Mouse (Mus musculus): ENCODE results near the gene Gpr4. TPM values are rescaled to one million over a fixed set of nuclear protein-coding genes. Genes with fewer than 3 reads are reported as not detected.

The Gpr4 gene
- polyA plus RNA-seq, 1 experiment from 2014 or later: 1.8 TPM

DNA sequence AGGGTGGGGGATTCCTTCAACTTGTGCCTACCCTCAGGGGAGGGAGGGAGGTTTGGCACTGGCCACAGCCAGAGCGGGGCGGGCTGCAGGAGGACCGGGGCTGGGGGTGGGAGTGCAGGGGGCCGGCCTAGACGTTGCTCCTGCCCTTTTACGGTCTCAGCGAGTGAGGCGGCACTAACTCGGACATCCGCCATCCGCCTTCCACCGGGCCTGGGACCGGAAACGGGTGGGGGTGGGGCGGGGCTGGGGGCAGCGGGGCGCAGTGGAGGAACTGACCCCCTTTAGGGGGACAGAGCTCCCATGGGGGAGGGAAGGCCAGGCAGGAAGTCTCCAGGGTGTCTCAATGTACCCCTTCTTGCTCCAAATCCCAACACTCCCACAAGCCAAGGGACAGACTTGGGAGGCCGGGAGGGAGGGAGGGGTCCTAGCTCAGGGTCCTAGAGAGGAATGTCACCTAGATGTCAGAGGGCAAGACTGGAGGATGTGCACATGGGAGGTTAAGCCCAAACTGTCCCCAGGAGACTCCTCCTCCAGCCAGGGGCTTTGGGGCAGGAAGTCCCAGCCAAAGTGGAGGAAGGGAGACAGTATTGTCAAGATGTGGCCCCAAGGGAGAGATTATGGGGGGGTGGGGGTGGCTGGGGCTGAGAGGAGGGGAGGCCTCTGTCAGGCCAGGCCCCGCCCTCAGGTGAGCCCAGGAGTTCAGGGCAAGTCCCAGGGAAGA, 57.5 kb downstream of the Gpr4 start:
- H3K27ac ChIP-seq: peak overlapping the region; percentile 19; the same call in 1 of the 2 replicates
- 2% methylated on average over 19 of the region's 19 CpGs for WGBS
- ATAC-seq: 0 out of 2 replicates have a peak, but pooled peaks have one; percentile 10

DNA sequence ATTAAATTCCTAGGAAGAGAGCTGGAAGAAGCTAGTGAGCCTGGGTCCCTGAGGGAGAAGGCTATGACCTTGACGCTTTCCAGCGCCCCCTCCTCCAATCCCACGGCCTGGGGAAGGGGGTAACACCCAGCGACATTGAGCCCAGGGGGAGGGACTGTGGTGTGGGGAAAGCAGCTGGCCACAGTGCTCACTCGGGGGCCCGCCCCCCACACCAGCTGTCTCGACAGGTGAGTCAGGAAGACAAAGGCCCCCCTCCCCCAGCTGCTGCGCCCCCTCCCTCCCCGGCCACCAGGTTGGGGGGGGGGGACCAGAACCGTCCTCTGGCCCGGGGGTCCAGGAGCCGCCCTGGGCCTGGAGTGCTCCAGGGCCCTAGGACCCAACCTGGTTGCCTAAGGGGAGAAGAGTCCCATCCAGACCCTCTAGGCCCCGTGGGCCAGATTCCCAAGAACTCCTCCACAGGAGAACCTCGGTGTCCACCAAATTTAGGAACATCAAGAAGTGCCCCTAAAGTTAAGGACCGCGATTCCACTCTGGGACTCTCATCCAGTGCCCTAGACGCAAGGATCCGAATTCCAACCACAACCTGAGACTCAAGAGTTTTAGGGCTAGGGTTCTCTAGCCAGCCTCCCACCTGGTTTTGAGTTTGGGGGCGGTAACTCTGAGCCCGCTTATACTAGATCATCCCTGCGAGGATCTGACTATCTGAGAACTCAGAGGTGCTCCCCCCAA, 58.3 kb downstream of the Gpr4 start:
- no peak for ATAC-seq
- under 1% methylated on average over 20 of the region's 21 CpGs for WGBS
- Histone ChIP-seq H3K4me3 (replicated peaks) (peak overlapping the region; percentile 79), H3K9ac (replicated peaks) (peak overlapping the region; percentile 96), H3K36me3 (no peaks in the 10 kb centered on the region), H3K4me2 (replicated peaks) (peak overlapping the region; percentile 97), H3K4me1 (replicated peaks) (peaks cover 28% of the 10 kb centered on the region), H3K9me3 (no peaks in the 10 kb centered on the region), H3K27me3 (0 out of 2 replicates have a peak, but pooled peaks cover 4% of the 10 kb centered on the region), H3K27ac (peak overlapping the region; percentile 19; the same call in 1 of the 2 replicates)

More for the DNA sequence above, 57.5 kb downstream of the Gpr4 start:
- H3K4me3 ChIP-seq (replicated peaks): peak overlapping the region; percentile 79
- H3K4me1 ChIP-seq (replicated peaks): peaks cover 28% of the 10 kb centered on the region
- peak overlapping the region; percentile 97 for H3K4me2 ChIP-seq (replicated peaks)
- peak overlapping the region; percentile 96 for H3K9ac ChIP-seq (replicated peaks)
- no peaks in the 10 kb centered on the region for H3K36me3 ChIP-seq
- H3K9me3 ChIP-seq: no peaks in the 10 kb centered on the region
- 0 out of 2 replicates have a peak, but pooled peaks cover 4% of the 10 kb centered on the region for H3K27me3 ChIP-seq

DNA sequence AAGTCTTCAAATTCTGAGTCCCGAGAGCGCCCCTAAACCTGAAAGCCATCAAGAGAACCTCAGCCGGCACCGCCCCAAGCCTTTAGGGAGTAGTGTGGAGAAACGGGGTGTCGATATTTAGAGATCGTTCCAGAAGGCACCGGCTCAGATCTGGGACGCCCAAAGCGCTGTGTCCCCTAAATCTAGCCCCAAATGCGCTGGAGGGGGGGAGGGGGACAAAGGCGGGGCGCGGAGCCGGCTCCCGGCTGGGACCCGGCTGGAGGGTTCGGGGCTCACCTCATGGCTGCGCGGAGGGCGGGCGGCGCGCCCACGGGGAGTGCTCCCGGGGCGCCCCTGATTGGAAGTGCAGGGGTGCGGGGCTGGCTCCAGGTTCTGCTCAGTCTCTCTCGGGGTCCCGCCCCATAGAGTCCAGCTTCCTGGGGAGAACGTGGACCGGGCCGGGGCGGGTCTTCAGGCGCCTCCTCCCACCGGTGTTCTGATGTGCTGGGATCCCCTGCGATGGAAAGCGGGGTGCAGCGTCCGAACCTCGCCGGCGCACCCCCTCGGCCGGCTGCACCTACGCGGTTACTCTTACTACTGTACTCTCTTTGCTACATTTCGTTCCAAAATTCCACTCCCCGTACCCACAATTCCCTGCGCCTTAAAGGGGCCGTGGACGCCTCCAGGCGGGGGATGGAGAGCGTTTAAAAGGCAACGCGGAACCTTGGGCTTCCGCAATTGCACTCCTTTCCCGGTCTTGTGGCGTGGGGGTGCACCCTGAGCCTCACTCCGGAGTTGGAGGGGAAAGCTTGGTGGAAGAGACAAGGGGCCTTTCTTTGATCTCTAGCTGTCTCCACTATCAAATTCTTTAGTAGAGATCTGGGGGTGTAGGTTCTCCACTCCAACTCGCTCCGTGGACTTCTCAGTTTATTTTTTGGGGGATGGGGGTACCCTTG, 59.2 kb downstream of the Gpr4 start, which contains the start of gene Vasp:
Gene Vasp, minus strand, starts transcription at position 580 of the 935 bp plus-strand sequence.
- Histone ChIP-seq H3K27me3 (0 out of 2 replicates have a peak, but pooled peaks cover 4% of the 10 kb centered on the region), H3K9ac (replicated peaks) (peak within 1 kb of the TSS; percentile 96), H3K27ac (peak within 1 kb of the TSS; percentile 85), H3K4me3 (replicated peaks) (peak within 1 kb of the TSS; percentile 79), H3K36me3 (no peaks in the 10 kb centered on the region), H3K9me3 (no peaks in the 10 kb centered on the region), H3K4me2 (replicated peaks) (peak within 1 kb of the TSS; percentile 97), H3K4me1 (replicated peaks) (peaks cover 28% of the 10 kb centered on the region)
- under 1% methylated on average over 52 of the region's 62 CpGs for WGBS
- peak; percentile 75 for ATAC-seq

DNA sequence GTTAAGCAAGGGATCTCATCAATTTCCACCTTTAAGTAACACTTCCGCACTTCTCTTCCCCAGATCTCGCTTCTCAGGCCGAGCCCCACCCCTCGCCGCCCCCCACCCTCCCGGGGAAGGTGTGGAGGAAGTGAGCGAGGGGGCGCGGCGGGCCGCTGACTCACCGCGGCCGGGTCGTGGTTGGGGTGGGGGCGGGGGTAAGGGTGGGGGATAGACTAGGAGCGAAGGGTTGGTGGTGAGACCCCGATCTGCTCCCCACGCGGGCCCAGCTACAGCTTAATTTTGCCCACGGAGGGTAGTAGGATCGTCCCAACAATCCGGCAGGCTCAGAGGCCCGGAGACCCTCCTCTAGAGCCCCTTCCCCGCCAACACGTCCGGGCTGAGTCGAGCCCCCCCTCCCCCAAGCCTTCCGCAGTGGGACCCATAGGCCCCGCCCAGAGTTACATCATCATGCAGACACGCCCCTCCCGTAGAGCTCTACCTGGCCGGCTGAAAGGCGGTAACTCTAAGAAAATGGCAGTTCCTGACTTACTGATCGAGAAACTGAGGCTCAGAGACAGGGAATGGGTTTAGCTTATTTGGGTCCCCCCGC, 59.9 kb downstream of the Gpr4 start:
- Histone ChIP-seq H3K27ac (peak overlapping the region; percentile 85), H3K4me2 (replicated peaks) (peak overlapping the region; percentile 97), H3K9me3 (no peaks in the 10 kb centered on the region), H3K9ac (replicated peaks) (peak overlapping the region; percentile 96), H3K4me1 (replicated peaks) (peaks cover 28% of the 10 kb centered on the region), H3K4me3 (replicated peaks) (peak overlapping the region; percentile 79), H3K27me3 (peaks cover 9% of the 10 kb centered on the region; the same call in 1 of the 2 replicates), H3K36me3 (no peaks in the 10 kb centered on the region)
- under 1% methylated on average over 36 of the region's 36 CpGs for WGBS
- ATAC-seq: peak; percentile 69

MicroRNAs encoded within 50 kb of the gene (microRNA counts, 519-probe panel; counts per million panel counts)
- 110 counts per million, percentile 56 among the panel's probes with 10 or more counts for microRNA mmu-miR-330

Small RNA genes lying within 50 kb of the gene (microRNA-seq; reads per million reads assigned to microRNA genes)
- gene Mir330: 539 reads per million, percentile 72 among the genes with 10 or more reads in this experiment

Other genes starting within 250 kb of the Gpr4 start
- gene Nanos2, start 225.1 kb upstream of the Gpr4 start, polyA plus RNA-seq (2015; fragmentation: Nextera tagmentation; extraction: Ambion mirVana): 0.26 and 0.58 TPM in 2 replicates
- gene Mypop, start 221.3 kb upstream of the Gpr4 start, polyA plus RNA-seq (2015; fragmentation: Nextera tagmentation; extraction: Ambion mirVana): 3.8 and 4.2 TPM in 2 replicates
- gene Irf2bp1, start 208.5 kb upstream of the Gpr4 start, polyA plus RNA-seq (2015; fragmentation: Nextera tagmentation; extraction: Ambion mirVana): 21.6 and 29.4 TPM in 2 replicates
- not detected in 2 replicates for gene Foxa3, start 189.0 kb upstream of the Gpr4 start, polyA plus RNA-seq (2015; fragmentation: Nextera tagmentation; extraction: Ambion mirVana)
- gene Sympk, start 188.2 kb upstream of the Gpr4 start, polyA plus RNA-seq (2015; fragmentation: Nextera tagmentation; extraction: Ambion mirVana): 31.8 and 37.2 TPM in 2 replicates
- gene Rsph6a, start 157.8 kb upstream of the Gpr4 start, polyA plus RNA-seq (2015; fragmentation: Nextera tagmentation; extraction: Ambion mirVana): 0.09 TPM in 1 of 2 replicates, not detected in the other
- gene Dmwd, start 136.3 kb upstream of the Gpr4 start, polyA plus RNA-seq (2015; fragmentation: Nextera tagmentation; extraction: Ambion mirVana): 25.3 TPM in 2 replicates
- 8.8 and 15.6 TPM in 2 replicates for gene Dmpk, start 128.7 kb upstream of the Gpr4 start, polyA plus RNA-seq (2015; fragmentation: Nextera tagmentation; extraction: Ambion mirVana)
- gene Six5, start 117.9 kb upstream of the Gpr4 start, polyA plus RNA-seq (2015; fragmentation: Nextera tagmentation; extraction: Ambion mirVana): 2.7 and 3.2 TPM in 2 replicates
- 1.6 and 1.9 TPM in 2 replicates for gene Gm4969, start 94.2 kb upstream of the Gpr4 start, polyA plus RNA-seq (2015; fragmentation: Nextera tagmentation; extraction: Ambion mirVana)
- gene Fbxo46, start 92.7 kb upstream of the Gpr4 start, polyA plus RNA-seq (2015; fragmentation: Nextera tagmentation; extraction: Ambion mirVana): 19.6 and 20.6 TPM in 2 replicates
- gene Qpctl, start 63.2 kb upstream of the Gpr4 start, polyA plus RNA-seq (2015; fragmentation: Nextera tagmentation; extraction: Ambion mirVana): 22.5 and 23.9 TPM in 2 replicates
- gene Snrpd2, start 62.8 kb upstream of the Gpr4 start, polyA plus RNA-seq (2015; fragmentation: Nextera tagmentation; extraction: Ambion mirVana): 124 and 126 TPM in 2 replicates
- gene Gipr, start 46.4 kb upstream of the Gpr4 start, polyA plus RNA-seq (2015; fragmentation: Nextera tagmentation; extraction: Ambion mirVana): 2.6 and 3.4 TPM in 2 replicates
- 6.3 and 10.0 TPM in 2 replicates for gene Eml2, start 36.1 kb upstream of the Gpr4 start, polyA plus RNA-seq (2015; fragmentation: Nextera tagmentation; extraction: Ambion mirVana)
- gene Opa3, start 15.8 kb downstream of the Gpr4 start, polyA plus RNA-seq (2015; fragmentation: Nextera tagmentation; extraction: Ambion mirVana): 39.4 and 40.5 TPM in 2 replicates
- gene Vasp, start 59.3 kb downstream of the Gpr4 start, polyA plus RNA-seq (2015; fragmentation: Nextera tagmentation; extraction: Ambion mirVana): 28.6 and 38.0 TPM in 2 replicates
- gene Ppm1n, start 67.5 kb downstream of the Gpr4 start, polyA plus RNA-seq (2015; fragmentation: Nextera tagmentation; extraction: Ambion mirVana): 0.34 and 0.88 TPM in 2 replicates
- 97.4 and 102 TPM in 2 replicates for gene Rtn2, start 70.1 kb downstream of the Gpr4 start, polyA plus RNA-seq (2015; fragmentation: Nextera tagmentation; extraction: Ambion mirVana)
- gene Fosb, start 97.5 kb downstream of the Gpr4 start, polyA plus RNA-seq (2015; fragmentation: Nextera tagmentation; extraction: Ambion mirVana): not detected in 2 replicates
- gene Ercc1, start 132.2 kb downstream of the Gpr4 start, polyA plus RNA-seq (2015; fragmentation: Nextera tagmentation; extraction: Ambion mirVana): 84.1 and 91.9 TPM in 2 replicates
- 19.6 and 20.4 TPM in 2 replicates for gene Cd3eap, start 146.9 kb downstream of the Gpr4 start, polyA plus RNA-seq (2015; fragmentation: Nextera tagmentation; extraction: Ambion mirVana)
- 1.2 and 2.3 TPM in 2 replicates for gene Ppp1r13l, start 147.2 kb downstream of the Gpr4 start, polyA plus RNA-seq (2015; fragmentation: Nextera tagmentation; extraction: Ambion mirVana)
- gene Ercc2, start 169.5 kb downstream of the Gpr4 start, polyA plus RNA-seq (2015; fragmentation: Nextera tagmentation; extraction: Ambion mirVana): 27.6 and 28.9 TPM in 2 replicates
- gene Klc3, start 191.6 kb downstream of the Gpr4 start, polyA plus RNA-seq (2015; fragmentation: Nextera tagmentation; extraction: Ambion mirVana): 1.1 and 1.2 TPM in 2 replicates
- gene Ckm, start 192.2 kb downstream of the Gpr4 start, polyA plus RNA-seq (2015; fragmentation: Nextera tagmentation; extraction: Ambion mirVana): 0.07 TPM in 1 of 2 replicates, not detected in the other
- gene Mark4, start 246.3 kb downstream of the Gpr4 start, polyA plus RNA-seq (2015; fragmentation: Nextera tagmentation; extraction: Ambion mirVana): 13.9 and 16.3 TPM in 2 replicates

Measured in midbrain, embryonic 13.5 days (tissue).